Mouse (Mus musculus): ENCODE data around the gene Olfr1033.

GRCm38 (mm10) chr2:86070189-86070588, 49.8 kb downstream of the Olfr1033 start:
- TF ChIP-seq CTCF (IDR thresholded peaks at IDR 0.05; ENCODE audit: low read depth, low read length) (no peak), POLR2A (IDR thresholded peaks at IDR 0.05; ENCODE audit: insufficient read depth, low read length) (no peak)
